Mouse (Mus musculus) mesoderm, embryonic 11.5 days (tissue): ENCODE data around the gene Pmepa1.

Experiments used
- DNase-seq: peaks from one replicate; pipeline ENCODE4 v3.0.0-alpha.2; 2012; ENCODE audit warnings: low read depth, low spot score

Gene Pmepa1

DNA sequence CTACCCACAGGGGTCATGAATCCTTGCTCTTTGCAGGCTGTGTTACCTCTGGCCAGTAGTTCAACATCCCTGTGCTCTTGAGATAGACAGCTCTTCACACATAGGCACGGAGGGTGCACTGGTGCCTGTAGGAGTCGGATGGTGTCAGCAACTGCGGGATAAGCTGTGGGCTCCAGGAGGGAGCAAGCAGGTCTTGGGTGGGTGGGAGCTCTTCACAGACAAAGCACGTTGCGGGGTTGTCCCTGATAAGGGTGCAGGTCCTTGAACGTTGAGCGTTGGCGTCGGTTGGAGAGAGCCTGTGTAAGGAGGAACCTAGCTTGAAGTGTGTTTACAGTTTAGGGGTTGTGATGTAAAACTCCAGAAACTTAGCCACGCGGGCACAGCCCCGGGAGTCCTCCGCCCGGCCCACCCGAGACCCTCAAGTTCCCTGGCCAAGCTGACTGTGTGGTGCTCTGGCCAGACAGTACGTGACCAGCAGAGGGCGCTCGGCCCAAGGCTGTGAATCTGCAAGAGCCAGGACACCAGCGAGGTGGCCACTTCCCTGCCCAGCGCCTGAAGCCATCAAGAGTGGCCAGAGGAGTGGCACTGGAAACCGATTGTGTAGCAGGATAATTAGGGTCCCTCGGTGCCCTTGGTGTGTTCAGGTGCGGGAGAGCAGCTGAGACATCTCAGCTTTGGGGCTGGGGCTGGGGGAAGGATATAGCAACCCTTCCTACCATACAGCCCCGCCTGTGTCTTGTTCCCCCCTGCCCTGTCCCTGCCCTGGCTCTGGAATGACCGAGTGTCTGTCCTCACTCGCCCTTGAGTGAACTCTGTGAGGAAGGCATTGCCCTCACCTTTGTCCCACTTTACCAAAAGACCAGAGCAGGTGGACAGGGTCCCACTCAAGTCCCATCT, 90.0 kb downstream of the Pmepa1 start:
- peak; percentile 90 for DNase-seq

DNA sequence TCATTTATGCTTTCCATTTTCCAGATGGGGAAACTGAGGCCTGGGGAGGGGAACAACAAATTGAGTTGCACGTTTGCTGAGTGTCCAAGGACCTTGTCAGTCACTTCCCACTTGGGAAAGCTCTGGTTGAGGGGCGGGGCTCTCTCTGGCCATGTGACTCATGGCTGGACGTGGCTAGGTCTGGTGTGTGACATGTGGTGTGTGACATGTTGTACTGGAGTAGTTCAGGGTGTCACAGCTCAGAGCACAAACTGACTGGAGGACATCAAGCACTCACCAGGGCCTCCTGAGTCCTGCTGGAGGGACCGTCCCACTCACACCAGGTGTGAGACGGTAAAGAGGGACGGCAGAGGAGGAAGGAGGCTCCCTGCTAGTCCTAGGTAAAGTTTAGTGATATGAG, 91.1 kb downstream of the Pmepa1 start:
- no peak for DNase-seq

- DNase-seq: no peak
Measured at GRCm38 (mm10) chr2:173184475-173185080, 91.8 kb downstream of the Pmepa1 start.

GRCm38 (mm10) chr2:173183836-173184460, 92.4 kb downstream of the Pmepa1 start:
- DNase-seq: peak; percentile 74

DNA sequence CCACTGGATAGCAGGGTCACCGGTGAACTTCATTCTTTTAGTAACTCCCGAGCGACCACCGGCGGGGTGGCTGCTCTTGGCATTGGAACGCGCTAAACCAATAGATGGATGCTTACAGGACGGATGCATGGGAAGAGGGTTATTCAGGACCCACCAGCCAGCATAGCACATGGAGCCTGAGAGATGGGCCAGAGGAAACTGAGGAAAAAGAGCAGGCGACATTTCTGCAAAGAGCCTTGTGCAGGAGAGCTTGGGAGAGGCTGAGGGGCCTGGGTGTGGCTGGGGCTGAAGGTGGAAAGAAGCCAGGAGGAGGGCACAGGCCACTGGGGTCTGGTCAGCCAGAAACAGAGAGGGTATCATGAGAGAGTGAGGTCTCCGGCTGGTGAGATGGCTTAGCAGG, 93.0 kb downstream of the Pmepa1 start:
- DNase-seq: no peak

GRCm38 (mm10) chr2:173182796-173183195, 93.5 kb downstream of the Pmepa1 start:
- no peak for DNase-seq

GRCm38 (mm10) chr2:173181901-173182300, 94.4 kb downstream of the Pmepa1 start:
- no peak for DNase-seq

DNA sequence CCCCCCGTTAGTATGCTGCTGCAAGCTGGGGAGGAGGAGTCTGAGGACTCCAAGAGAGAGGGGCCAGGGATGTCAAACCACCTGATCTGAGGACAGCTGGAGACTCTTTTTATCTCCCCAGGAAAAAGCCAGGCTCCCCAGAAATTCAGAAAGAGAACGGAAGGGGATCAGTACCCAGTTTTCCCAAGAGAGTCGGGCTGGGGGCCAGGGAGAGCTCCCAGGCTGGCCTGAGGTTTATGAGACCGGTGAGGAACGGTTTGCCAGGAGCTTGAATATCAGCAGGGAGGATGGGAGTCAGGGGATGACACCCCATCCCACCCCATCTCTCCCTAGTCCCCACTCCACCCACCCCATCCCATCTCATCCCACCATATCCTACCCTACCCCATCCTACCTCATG, 94.8 kb downstream of the Pmepa1 start:
- no peak for DNase-seq

DNA sequence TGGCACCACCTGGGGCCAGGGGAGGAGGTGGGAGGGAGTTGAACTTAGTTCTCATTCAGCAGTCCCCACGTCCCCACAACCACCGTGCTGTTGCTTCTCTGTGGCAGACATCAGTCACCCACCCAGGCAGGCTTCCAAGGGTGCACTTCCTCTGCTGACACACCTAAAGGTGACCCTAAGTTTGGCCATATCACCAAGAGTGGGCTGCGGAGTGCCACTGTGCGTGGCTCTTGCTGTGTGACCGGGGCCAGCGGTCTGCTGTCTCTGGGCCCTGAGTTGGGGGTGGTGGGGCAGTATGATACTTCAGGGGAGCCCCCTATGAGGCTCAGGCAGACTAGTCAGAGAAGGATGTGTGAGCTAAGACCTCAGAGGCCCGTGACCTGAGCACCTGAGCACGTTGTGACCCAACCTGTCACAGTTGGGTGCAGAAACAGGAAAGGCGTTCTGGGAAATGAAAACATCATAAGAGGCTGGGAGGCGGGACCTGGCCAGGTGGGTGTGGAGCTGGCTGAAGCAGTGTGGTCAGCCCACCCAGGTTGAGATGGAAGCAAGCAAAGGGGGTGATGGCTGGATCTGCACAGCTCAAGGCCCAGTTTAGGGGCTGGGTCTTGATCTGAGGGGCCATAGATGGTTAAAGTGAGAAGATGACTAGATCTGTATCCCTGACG, 95.5 kb downstream of the Pmepa1 start:
- no peak for DNase-seq

- DNase-seq: no peak
Measured at GRCm38 (mm10) chr2:173180026-173180425, 96.3 kb downstream of the Pmepa1 start.

- DNase-seq: no peak
Measured at GRCm38 (mm10) chr2:173179046-173179445, 97.3 kb downstream of the Pmepa1 start.

GRCm38 (mm10) chr2:173177951-173178350, 98.4 kb downstream of the Pmepa1 start:
- no peak for DNase-seq

GRCm38 (mm10) chr2:173177481-173177880, 98.9 kb downstream of the Pmepa1 start:
- no peak for DNase-seq

- DNase-seq: no peak
Measured at GRCm38 (mm10) chr2:173175703-173176102, 100.6 kb downstream of the Pmepa1 start.

DNA sequence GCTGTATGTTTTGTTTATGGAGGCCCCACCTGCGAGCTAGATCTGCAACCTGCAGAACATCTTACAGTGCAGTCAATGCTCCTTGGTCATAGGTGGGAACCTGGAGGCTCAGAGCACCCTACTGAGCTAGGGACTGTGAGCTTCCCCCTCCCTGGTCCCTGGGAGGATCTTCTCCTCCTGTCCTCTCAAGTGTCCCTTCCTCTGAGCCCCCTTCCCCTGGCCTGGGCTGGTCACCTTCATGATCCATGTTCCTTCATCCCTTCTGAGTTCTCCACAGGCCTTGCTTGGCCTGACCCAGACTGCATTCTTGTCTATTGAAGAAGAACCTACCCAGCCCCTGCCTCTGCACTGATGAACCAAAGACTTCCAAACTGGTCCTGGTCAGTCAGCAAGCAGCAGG, 101.8 kb downstream of the Pmepa1 start:
- DNase-seq: no peak
